Mouse (Mus musculus) left cerebral cortex, postnatal 36 days (tissue): Measurements from ENCODE around the gene Lsamp. TPM values are rescaled to one million over a fixed set of nuclear protein-coding genes. Genes with fewer than 3 reads are reported as not detected.
"Not testable (repeated sequence)": the region's sequence is repeated elsewhere in the genome, so short reads cannot be mapped to it uniquely, and the experiment has no call there.

Experiments used
- DNase-seq, 2 experiments: peaks; one replicate each; pipeline ENCODE4 v3.0.0; 2021 to 2022; ENCODE audit warnings: low spot score in 2 of 2, mixed read lengths in 1 of 2
- intact Hi-C: fragments of 180-260 bp; cut with DNase I; formaldehyde crosslinking; loops from one replicate; pipeline ENCODE4 v1.15.1; 2025
- total RNA-seq, 2 experiments: library from RNA; stranded (reverse); gene quantifications; 2 replicates each; pipeline ENCODE4 v1.2.3; 2021

Lsamp gene
- total RNA-seq, 2 experiments from 2014 or later = 210 to 260 TPM

DNA sequence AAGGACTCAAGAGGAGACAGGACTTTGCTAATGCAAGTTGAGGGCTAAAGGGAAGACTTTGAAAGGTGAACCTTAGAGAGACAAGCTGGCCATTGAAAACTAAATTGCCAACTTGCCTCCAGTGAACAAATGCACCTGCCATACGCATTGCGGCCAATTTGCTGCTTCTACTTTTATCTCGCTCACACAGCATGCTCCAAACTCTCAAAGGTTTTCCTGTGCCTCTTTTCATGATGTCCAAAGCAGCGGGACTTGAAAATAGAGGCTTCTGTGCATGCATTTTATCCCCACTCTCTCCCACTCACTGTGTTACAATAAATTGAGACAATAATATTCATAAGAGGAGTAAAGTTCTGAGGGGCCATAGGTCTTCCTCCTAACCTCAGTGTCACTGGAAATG lies 1945.4 kb downstream of the Lsamp start:
- intact Hi-C loops = no loop called here
- DNase-seq = no peak

GRCm38 (mm10) chr16:41935701-41936100 lies 1951.5 kb downstream of the Lsamp start:
- DNase-seq = peak; percentile 39 to 48
- intact Hi-C loops = no loop called here

DNA sequence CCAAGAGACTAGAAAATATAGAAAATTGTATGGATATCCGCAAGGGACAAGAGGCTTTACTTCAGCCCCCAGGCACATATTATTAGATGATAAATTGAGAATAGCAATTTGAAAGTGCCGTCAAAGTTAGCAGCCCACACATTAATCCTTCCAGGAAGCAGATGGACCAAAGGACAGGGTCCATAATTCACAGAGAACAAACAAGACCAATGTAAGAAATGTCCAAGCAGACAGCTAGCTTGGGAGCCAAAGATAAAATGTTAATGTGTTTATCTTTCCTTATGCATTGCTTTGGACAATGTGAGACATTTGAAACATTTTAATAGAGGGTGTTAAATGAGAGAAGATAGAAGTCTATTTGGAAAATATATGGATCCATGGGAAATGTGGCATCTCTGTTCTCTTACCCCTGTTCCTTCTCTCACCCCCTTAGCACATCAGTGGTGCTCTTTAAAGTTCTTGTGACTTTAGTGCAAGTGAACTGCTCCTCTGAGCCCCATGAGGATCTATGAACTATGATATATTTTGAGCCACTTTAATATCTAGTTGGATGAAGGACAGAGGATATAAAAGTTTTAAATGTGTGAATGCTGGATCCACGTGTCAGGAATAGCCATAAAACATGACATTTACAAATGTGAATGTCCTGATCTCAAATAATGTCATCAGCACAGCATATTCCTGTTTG lies 1952.9 kb downstream of the Lsamp start:
- intact Hi-C loops = no loop called here
- DNase-seq = no peak

DNA sequence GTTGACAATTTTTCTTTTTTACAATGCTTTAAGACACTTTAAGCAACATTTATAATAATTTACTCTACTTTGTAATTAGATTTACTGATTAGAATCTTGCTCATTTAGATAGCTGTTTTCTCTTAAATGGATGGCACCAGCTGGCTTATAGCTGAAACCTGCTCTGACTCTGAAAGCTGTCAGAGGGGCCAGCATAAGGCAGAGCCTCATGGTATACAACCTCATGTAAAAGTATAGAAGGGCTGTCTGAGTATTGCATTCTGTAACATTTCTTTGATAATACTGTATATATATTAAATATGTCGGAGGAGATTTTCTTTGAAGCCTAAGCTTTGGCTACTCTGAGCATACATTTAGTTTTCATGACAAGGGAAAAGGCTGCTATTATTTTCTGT lies 1953.4 kb downstream of the Lsamp start:
- DNase-seq = no peak
- intact Hi-C loops = no loop called here

DNA sequence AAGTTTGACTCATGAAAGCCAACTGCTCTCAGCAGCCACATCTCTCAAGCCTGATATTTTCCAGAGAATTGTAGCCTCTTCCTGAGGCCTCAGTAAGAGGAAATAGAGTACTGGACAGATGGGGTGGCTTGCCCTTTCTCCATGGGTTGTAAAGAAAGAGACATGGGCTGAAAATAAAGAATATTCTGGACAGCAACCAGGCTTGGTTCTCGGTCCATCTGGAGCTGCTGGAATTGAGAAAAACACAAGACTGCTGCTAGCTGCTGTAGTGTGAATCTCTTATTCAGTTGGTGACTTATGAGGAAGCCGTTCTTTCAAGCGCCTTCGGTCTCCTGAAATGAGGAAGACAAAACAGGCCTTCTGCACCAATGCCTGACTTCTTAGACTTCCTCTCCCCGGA lies 1954.1 kb downstream of the Lsamp start:
- DNase-seq = peak; percentile 66 to 71
- intact Hi-C loops = no loop called here

GRCm38 (mm10) chr16:41941591-41942315 lies 1957.6 kb downstream of the Lsamp start:
- intact Hi-C loops = no loop called here

GRCm38 (mm10) chr16:41957811-41958210 lies 1973.7 kb downstream of the Lsamp start:
- intact Hi-C loops = no loop called here
- no peak for DNase-seq

More at GRCm38 (mm10) chr16:41941591-41942315, 1957.6 kb downstream of the Lsamp start:
- DNase-seq = no peak

DNA sequence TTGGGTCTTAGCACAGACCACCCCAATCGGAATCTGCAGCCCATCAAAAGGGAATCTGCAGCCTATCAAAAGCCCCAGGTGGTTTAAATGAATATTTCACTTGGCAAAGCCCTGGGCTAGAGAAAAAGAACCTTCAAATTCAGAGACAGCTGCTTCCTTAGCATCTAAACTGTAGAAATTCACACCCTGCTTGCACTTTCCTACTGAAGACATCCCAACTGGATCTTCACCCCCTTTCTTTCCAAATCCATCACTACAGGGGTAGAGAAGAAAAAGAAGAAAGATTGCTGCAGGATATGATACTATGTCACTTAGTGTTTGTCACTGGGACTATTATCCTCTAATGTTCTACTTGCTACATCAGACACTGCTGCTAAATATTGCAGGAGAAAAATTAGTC lies 1981.5 kb downstream of the Lsamp start:
- intact Hi-C loops = no loop called here
- DNase-seq = no peak

DNA sequence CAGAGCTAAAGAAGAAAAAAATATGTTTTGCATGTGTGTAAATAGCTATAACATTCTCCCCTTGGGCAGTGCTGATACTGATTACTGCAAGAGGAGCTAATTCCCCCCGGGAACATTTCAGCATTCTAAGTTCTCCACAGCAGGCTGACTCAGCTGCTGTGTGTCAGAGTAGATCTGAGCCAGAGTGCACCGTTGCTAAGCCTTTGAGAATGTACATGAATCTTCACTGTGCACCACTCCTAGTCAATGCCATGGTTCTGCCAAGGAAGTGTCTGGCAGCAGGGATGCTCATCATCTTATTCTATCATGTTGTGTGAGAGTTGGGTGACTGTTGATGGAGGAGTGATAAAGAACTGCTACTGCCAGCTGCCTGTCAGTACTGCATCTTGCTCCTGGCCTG lies 1985.1 kb downstream of the Lsamp start:
- intact Hi-C loops = no loop called here
- no peak for DNase-seq

- intact Hi-C loops = no loop called here
- no peak for DNase-seq
Observed at GRCm38 (mm10) chr16:41974866-41975719, 1990.9 kb downstream of the Lsamp start.

- intact Hi-C loops = no loop called here
- no peak for DNase-seq
Observed at GRCm38 (mm10) chr16:41976897-41977296, 1992.7 kb downstream of the Lsamp start.

DNA sequence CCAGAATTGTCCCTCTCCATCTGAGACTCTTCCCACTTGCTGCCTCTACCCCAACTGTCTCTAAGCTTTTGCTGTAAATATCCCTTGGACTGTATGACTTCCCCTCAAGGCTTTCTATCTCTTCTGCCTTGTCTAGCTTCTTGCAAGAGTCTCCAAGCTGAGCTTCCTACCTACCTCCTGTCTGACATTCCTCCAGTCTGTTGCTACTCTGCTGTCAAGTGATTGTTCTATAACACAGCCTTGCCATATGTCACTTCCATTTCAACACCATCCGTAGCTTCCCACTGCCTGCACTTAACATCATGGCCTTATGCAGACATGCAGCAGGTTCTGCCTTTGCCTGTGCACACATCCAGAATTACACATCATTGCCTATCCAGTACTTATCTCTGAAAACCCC lies 2012.8 kb downstream of the Lsamp start:
- intact Hi-C loops = no loop called here
- DNase-seq = peak; percentile 21 to 22

DNA sequence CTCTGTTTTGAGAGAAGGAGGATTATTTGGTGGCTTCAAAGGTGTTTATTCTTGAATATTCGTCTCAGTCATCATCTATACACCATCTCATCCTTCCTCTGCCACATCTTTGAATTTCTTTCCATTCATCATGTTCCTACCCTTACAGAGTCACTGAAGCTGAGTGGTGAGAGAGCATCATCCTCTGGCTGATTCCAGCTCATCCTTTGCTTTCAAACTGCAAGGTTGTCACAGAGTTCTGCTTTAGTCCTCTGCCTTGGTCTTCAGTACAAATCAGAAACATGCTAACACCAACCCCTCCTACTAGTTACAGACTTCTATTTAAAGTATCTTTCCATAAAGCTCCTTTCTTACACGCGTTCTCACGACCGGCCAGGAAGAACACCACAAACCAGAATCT lies 2018.8 kb downstream of the Lsamp start:
- intact Hi-C loops = no loop called here
- no peak for DNase-seq

DNA sequence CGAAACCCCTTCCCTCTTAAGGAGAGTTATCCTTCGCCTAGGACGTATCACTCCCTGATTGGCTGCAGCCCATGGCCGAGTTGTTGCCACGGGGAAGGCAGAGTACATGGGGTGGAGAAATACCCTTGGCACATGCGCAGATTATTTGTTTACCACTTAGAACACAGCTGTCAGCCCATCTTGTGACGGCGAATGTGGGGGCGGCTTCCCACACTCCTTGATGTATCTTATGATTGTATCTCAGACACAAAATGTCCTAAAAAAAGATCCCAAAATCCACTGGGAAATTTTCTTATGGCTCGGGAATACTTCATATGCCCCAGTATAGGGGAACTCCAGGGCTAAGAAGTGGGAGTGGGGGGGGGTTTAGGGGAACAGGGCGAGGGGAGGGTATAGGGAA lies 2019.3 kb downstream of the Lsamp start:
- DNase-seq = peak; percentile 35 to 44
- intact Hi-C loops = not testable (repeated sequence)

DNA sequence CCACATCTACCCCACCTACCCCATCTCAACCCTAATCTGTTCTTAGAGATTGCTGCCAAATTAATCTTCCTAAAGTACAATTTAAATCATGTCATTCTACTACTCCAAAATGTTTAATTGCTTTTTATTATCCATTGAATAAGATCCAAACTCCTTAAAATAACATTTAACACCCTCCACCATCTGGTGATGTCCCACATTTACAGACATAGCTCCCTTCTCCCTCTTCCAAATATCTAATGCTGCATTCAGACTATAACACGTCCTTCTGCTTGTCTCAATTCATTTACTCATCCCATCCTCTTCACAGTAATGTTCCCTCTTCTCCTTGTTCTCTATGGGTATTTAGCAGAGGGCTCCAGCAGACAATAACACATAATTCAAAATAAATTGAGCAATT lies 2020.0 kb downstream of the Lsamp start:
- intact Hi-C loops = loop anchor here (2.0 kb wide), 1 partner anchor 257 kb away; no protein-coding TSS in a partner anchor
- no peak for DNase-seq

GRCm38 (mm10) chr16:42014937-42015336 lies 2030.8 kb downstream of the Lsamp start:
- intact Hi-C loops = no loop called here

GRCm38 (mm10) chr16:42015443-42015842 lies 2031.3 kb downstream of the Lsamp start:
- intact Hi-C loops = no loop called here

More at GRCm38 (mm10) chr16:42014937-42015336, 2030.8 kb downstream of the Lsamp start:
- DNase-seq = no peak

GRCm38 (mm10) chr16:42016791-42017643 lies 2032.9 kb downstream of the Lsamp start:
- intact Hi-C loops = no loop called here
- DNase-seq = no peak

More at GRCm38 (mm10) chr16:42015443-42015842, 2031.3 kb downstream of the Lsamp start:
- DNase-seq = no peak

DNA sequence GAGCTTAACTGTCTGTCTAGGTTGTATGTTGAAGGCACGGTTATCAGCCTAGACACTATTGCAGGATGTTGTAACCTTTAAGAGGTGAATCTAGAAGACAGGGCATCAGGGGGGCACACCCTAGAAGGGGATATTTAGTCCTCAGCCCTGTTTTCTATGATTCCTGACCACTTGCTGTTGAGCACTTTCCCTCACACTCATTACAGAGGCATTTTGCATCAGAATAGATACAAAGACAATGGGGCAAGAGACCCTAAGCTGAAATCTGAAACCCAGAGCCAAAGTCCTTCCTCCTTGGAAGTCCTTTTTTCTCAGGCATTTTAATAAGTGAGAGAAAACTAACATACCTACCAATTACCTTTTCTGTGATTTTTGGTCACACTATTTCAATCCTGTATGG lies 2038.4 kb downstream of the Lsamp start:
- intact Hi-C loops = no loop called here
- no peak for DNase-seq
